In the genomic region with DNA sequence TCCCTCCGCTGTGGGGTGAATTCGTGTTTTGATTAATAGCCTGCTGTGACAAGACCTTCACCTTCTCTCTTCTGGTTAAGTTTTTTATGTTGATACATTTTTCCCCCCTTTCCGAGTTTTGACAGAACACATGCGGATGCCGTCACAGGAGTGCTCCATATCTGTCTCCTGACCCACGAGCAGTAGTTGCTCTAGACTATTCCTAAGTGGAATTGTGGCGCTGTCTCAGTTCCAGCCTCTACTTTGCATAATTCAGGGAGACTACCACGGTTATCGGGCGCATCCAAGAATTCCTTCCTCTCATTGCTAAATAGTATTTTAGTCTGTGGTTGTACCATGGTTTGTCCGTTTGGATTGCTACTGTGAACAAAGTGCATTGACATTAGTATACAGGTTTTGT, we compare ENCODE assay signal across 9 mouse cellular contexts.
DNase-seq lines count a peak whose midpoint lies in the region; ATAC-seq lines count a peak whose summit lies in the region.
"Had no signal": no experiment of that assay in that cellular context is flagged by ENCODE, and none has a peak within 500 bp of the region (broad histone marks: within the 10 kb centered on the region; RNA-seq: fewer than 3 reads in every experiment).

No protein-coding gene starts in this region.

- H3K36me3 ChIP-seq in heart, embryonic 10.5 days: no peaks in the 10 kb centered on the region
- H3K36me3 ChIP-seq in lung, embryonic 16.5 days (ENCODE audit: control insufficient read depth, insufficient read depth, low read length): no peaks in the 10 kb centered on the region
- no peaks in the 10 kb centered on the region for H3K36me3 ChIP-seq in hindbrain, embryonic 11.5 days (ENCODE audit: control insufficient read depth, insufficient read depth, low read length)
- no peaks in the 10 kb centered on the region for H3K36me3 ChIP-seq in neural tube, embryonic 15.5 days
- H3K36me3 ChIP-seq: liver, embryonic 15.5 days had no signal

- peak overlapping the region; percentile 1; the same call in 1 of the 2 replicates for H3K4me3 ChIP-seq in heart, embryonic 10.5 days
- no peak overlapping the region for H3K4me3 ChIP-seq in lung, embryonic 16.5 days (ENCODE audit: low read length)
- H3K4me3 ChIP-seq in hindbrain, embryonic 11.5 days (ENCODE audit: low read depth, low read length): no peak overlapping the region
- H3K4me3 ChIP-seq in neural tube, embryonic 15.5 days (replicated peaks): no peak overlapping the region
- H3K4me3 ChIP-seq: liver, embryonic 15.5 days had no signal

- peaks cover 64% of the 10 kb centered on the region for H3K4me1 ChIP-seq in heart, embryonic 10.5 days
- peaks cover 25% of the 10 kb centered on the region for H3K4me1 ChIP-seq in lung, embryonic 16.5 days (replicated peaks; ENCODE audit: control insufficient read depth, insufficient read depth, low read length)
- 0 out of 2 replicates have a peak, but pooled peaks cover 2% of the 10 kb centered on the region for H3K4me1 ChIP-seq in hindbrain, embryonic 11.5 days (replicated peaks; ENCODE audit: control insufficient read depth, insufficient read depth, low read length)
- peaks cover 34% of the 10 kb centered on the region for H3K4me1 ChIP-seq in neural tube, embryonic 15.5 days
- H3K4me1 ChIP-seq: liver, embryonic 15.5 days had no signal

- no peak for DNase-seq in heart, embryonic 10.5 days (ENCODE audit: low spot score)
- DNase-seq in heart, adult 9 months (ENCODE audit: low spot score in 2 of 2): no peak
- DNase-seq in lung, postnatal 25 days (ENCODE audit: low spot score): no peak
- DNase-seq in hindbrain, embryonic 11.5 days (ENCODE audit: low spot score): peak; percentile 8
- no peak for DNase-seq in left cerebral cortex, postnatal 36 days (ENCODE audit: low spot score in 2 of 2)
- DNase-seq in natural killer cell, adult 2 months (ENCODE audit: low spot score in 2 of 2): no peak

- 62% methylated on average over 11 of the region's 11 CpGs for WGBS in heart, embryonic 10.5 days
- WGBS in lung, embryonic 16.5 days: 51% methylated on average over 11 of the region's 11 CpGs
- WGBS in hindbrain, embryonic 11.5 days: 70% methylated on average over 11 of the region's 11 CpGs
- WGBS in neural tube, embryonic 15.5 days: 62% methylated on average over 11 of the region's 11 CpGs

- no peaks in the 10 kb centered on the region for H3K9me3 ChIP-seq in heart, embryonic 10.5 days
- H3K9me3 ChIP-seq in lung, embryonic 16.5 days (ENCODE audit: control insufficient read depth, low read length): no peaks in the 10 kb centered on the region
- no peaks in the 10 kb centered on the region for H3K9me3 ChIP-seq in hindbrain, embryonic 11.5 days (ENCODE audit: control insufficient read depth, low read length)
- no peaks in the 10 kb centered on the region for H3K9me3 ChIP-seq in neural tube, embryonic 15.5 days (replicated peaks)
- H3K9me3 ChIP-seq: liver, embryonic 15.5 days had no signal

- H3K27ac ChIP-seq in heart, embryonic 10.5 days: peak overlapping the region; percentile 82
- no peak overlapping the region for H3K27ac ChIP-seq in lung, embryonic 16.5 days (ENCODE audit: low read length)
- no peak overlapping the region for H3K27ac ChIP-seq in hindbrain, embryonic 11.5 days (ENCODE audit: low read depth, low read length)
- peak overlapping the region; percentile 58; the same call in 1 of the 2 replicates for H3K27ac ChIP-seq in neural tube, embryonic 15.5 days (replicated peaks)
- H3K27ac ChIP-seq: liver, embryonic 15.5 days had no signal

- no peak overlapping the region for H3K9ac ChIP-seq in lung, embryonic 16.5 days (ENCODE audit: low read length)
- H3K9ac ChIP-seq in hindbrain, embryonic 11.5 days (ENCODE audit: low read depth, low read length): no peak overlapping the region
- no peak overlapping the region for H3K9ac ChIP-seq in neural tube, embryonic 15.5 days (replicated peaks)
- H3K9ac ChIP-seq: liver, embryonic 15.5 days had no signal

- H3K27me3 ChIP-seq in heart, embryonic 10.5 days (ENCODE audit: insufficient read depth, poor library complexity, severe bottlenecking): no peaks in the 10 kb centered on the region
- no peaks in the 10 kb centered on the region for H3K27me3 ChIP-seq in lung, embryonic 16.5 days (ENCODE audit: control insufficient read depth, insufficient read depth, low read depth, low read length)
- H3K27me3 ChIP-seq in hindbrain, embryonic 11.5 days (ENCODE audit: control insufficient read depth, insufficient read depth, low read length): no peaks in the 10 kb centered on the region
- no peaks in the 10 kb centered on the region for H3K27me3 ChIP-seq in neural tube, embryonic 15.5 days (replicated peaks)
- H3K27me3 ChIP-seq: liver, embryonic 15.5 days had no signal

- intact Hi-C loops in left cerebral cortex, postnatal 36 days (cut with DNase I): no loop called here

- no peak for ATAC-seq in lung, embryonic 16.5 days (ENCODE audit: low read depth)
- ATAC-seq in hindbrain, embryonic 11.5 days (ENCODE audit: low FRiP score): no peak
- ATAC-seq in neural tube, embryonic 15.5 days (ENCODE audit: low FRiP score): no peak

- H3K4me2 ChIP-seq in lung, embryonic 16.5 days (ENCODE audit: low read depth, low read length): 0 out of 2 replicates have a peak overlapping the region, but pooled peaks have one; percentile 18
- no peak overlapping the region for H3K4me2 ChIP-seq in hindbrain, embryonic 11.5 days (replicated peaks; ENCODE audit: low read depth, low read length)
- H3K4me2 ChIP-seq in neural tube, embryonic 15.5 days: peak overlapping the region; percentile 38; the same call in 1 of the 2 replicates
- H3K4me2 ChIP-seq: liver, embryonic 15.5 days had no signal

Comparison
In these comparisons a context has a peak if more than half of its experiments do, and no peak if none do; other contexts are left out.
1. H3K27ac ChIP-seq: peak in heart, embryonic 10.5 days (single experiment) and neural tube, embryonic 15.5 days (single experiment); none in lung, embryonic 16.5 days (single experiment) and hindbrain, embryonic 11.5 days (single experiment).